Mouse (Mus musculus): ENCODE data around the gene Impad1. TPM values are rescaled to one million over a fixed set of nuclear protein-coding genes. Genes with fewer than 3 reads are reported as not detected.

Impad1 gene
- polyA plus RNA-seq, 1 experiment = 8.5 TPM

GRCm38 (mm10) chr4:4771523-4772114 is 21.5 kb downstream of the Impad1 start:
- no peaks in the 10 kb centered on the region for H3K4me1 ChIP-seq (replicated peaks; ENCODE audit: control insufficient read depth, insufficient read depth, low read length)
- 67% methylated on average over 2 of the region's 2 CpGs for WGBS
- TF ChIP-seq POLR2A (IDR thresholded peaks at IDR 0.05; ENCODE audit: control insufficient read depth, extremely low read depth, insufficient read depth, low read length, poor library complexity) = no peak
- TF ChIP-seq CTCF (IDR thresholded peaks at IDR 0.05; ENCODE audit: borderline replicate concordance, control insufficient read depth, extremely low read depth, insufficient read depth, low read length, poor library complexity) = no peak
- no peaks in the 10 kb centered on the region for H3K27me3 ChIP-seq (ENCODE audit: control insufficient read depth, insufficient read depth, low read length)
- H3K36me3 ChIP-seq (ENCODE audit: control insufficient read depth, insufficient read depth, low read length) = peaks cover 23% of the 10 kb centered on the region; the same call in 1 of the 2 replicates
- no peak for DNase-seq
- H3K4me3 ChIP-seq (ENCODE audit: control insufficient read depth, insufficient read depth, low read length) = no peak overlapping the region
- no peak overlapping the region for H3K27ac ChIP-seq (ENCODE audit: control insufficient read depth, insufficient read depth, low read length)

GRCm38 (mm10) chr4:4765806-4766205 is 27.3 kb downstream of the Impad1 start:
- no peak for DNase-seq
- Histone ChIP-seq H3K4me1 (replicated peaks; ENCODE audit: control insufficient read depth, insufficient read depth, low read length) (no peaks in the 10 kb centered on the region), H3K27ac (ENCODE audit: control insufficient read depth, insufficient read depth, low read length) (no peak overlapping the region), H3K27me3 (ENCODE audit: control insufficient read depth, insufficient read depth, low read length) (no peaks in the 10 kb centered on the region), H3K36me3 (ENCODE audit: control insufficient read depth, insufficient read depth, low read length) (peaks cover 16% of the 10 kb centered on the region; the same call in 1 of the 2 replicates), H3K4me3 (ENCODE audit: control insufficient read depth, insufficient read depth, low read length) (no peak overlapping the region)
- WGBS = 92% methylated on average over 5 of the region's 5 CpGs
- no peak for TF ChIP-seq POLR2A (IDR thresholded peaks at IDR 0.05; ENCODE audit: control insufficient read depth, extremely low read depth, insufficient read depth, low read length, poor library complexity)
- no peak for TF ChIP-seq CTCF (IDR thresholded peaks at IDR 0.05; ENCODE audit: borderline replicate concordance, control insufficient read depth, extremely low read depth, insufficient read depth, low read length, poor library complexity)

GRCm38 (mm10) chr4:4758376-4758775 is 34.8 kb downstream of the Impad1 start:
- H3K27ac ChIP-seq (ENCODE audit: control insufficient read depth, insufficient read depth, low read length) = no peak overlapping the region
- DNase-seq = no peak
- H3K4me1 ChIP-seq (replicated peaks; ENCODE audit: control insufficient read depth, insufficient read depth, low read length) = no peaks in the 10 kb centered on the region
- no peak overlapping the region for H3K4me3 ChIP-seq (ENCODE audit: control insufficient read depth, insufficient read depth, low read length)
- H3K27me3 ChIP-seq (ENCODE audit: control insufficient read depth, insufficient read depth, low read length) = no peaks in the 10 kb centered on the region
- H3K36me3 ChIP-seq (ENCODE audit: control insufficient read depth, insufficient read depth, low read length) = no peaks in the 10 kb centered on the region
- no peak for TF ChIP-seq CTCF (IDR thresholded peaks at IDR 0.05; ENCODE audit: borderline replicate concordance, control insufficient read depth, extremely low read depth, insufficient read depth, low read length, poor library complexity)
- TF ChIP-seq POLR2A (IDR thresholded peaks at IDR 0.05; ENCODE audit: control insufficient read depth, extremely low read depth, insufficient read depth, low read length, poor library complexity) = no peak
- 93% methylated on average over 4 of the region's 4 CpGs for WGBS

GRCm38 (mm10) chr4:4729427-4729826 is 63.7 kb downstream of the Impad1 start:
- H3K27me3 ChIP-seq (ENCODE audit: control insufficient read depth, insufficient read depth, low read length) = no peaks in the 10 kb centered on the region
- no peak overlapping the region for H3K27ac ChIP-seq (ENCODE audit: control insufficient read depth, insufficient read depth, low read length)
- no peaks in the 10 kb centered on the region for H3K4me1 ChIP-seq (replicated peaks; ENCODE audit: control insufficient read depth, insufficient read depth, low read length)
- no peak for DNase-seq
- WGBS = 47% methylated on average over 3 of the region's 3 CpGs
- TF ChIP-seq CTCF (IDR thresholded peaks at IDR 0.05; ENCODE audit: borderline replicate concordance, control insufficient read depth, extremely low read depth, insufficient read depth, low read length, poor library complexity) (no peak), POLR2A (IDR thresholded peaks at IDR 0.05; ENCODE audit: control insufficient read depth, extremely low read depth, insufficient read depth, low read length, poor library complexity) (no peak)
- no peak overlapping the region for H3K4me3 ChIP-seq (ENCODE audit: control insufficient read depth, insufficient read depth, low read length)
- H3K36me3 ChIP-seq (ENCODE audit: control insufficient read depth, insufficient read depth, low read length) = no peaks in the 10 kb centered on the region

GRCm38 (mm10) chr4:4726241-4726776 is 66.8 kb downstream of the Impad1 start:
- H3K4me3 ChIP-seq (ENCODE audit: control insufficient read depth, insufficient read depth, low read length) = no peak overlapping the region
- DNase-seq = no peak

GRCm38 (mm10) chr4:4723821-4724220 is 69.3 kb downstream of the Impad1 start:
- H3K36me3 ChIP-seq (ENCODE audit: control insufficient read depth, insufficient read depth, low read length) = no peaks in the 10 kb centered on the region
- no peak for DNase-seq
- H3K4me1 ChIP-seq (replicated peaks; ENCODE audit: control insufficient read depth, insufficient read depth, low read length) = no peaks in the 10 kb centered on the region
- WGBS = 68% methylated on average over 8 of the region's 8 CpGs
- no peak for TF ChIP-seq POLR2A (IDR thresholded peaks at IDR 0.05; ENCODE audit: control insufficient read depth, extremely low read depth, insufficient read depth, low read length, poor library complexity)
- TF ChIP-seq CTCF (IDR thresholded peaks at IDR 0.05; ENCODE audit: borderline replicate concordance, control insufficient read depth, extremely low read depth, insufficient read depth, low read length, poor library complexity) = no peak
- H3K27me3 ChIP-seq (ENCODE audit: control insufficient read depth, insufficient read depth, low read length) = no peaks in the 10 kb centered on the region
- no peak overlapping the region for H3K4me3 ChIP-seq (ENCODE audit: control insufficient read depth, insufficient read depth, low read length)
- H3K27ac ChIP-seq (ENCODE audit: control insufficient read depth, insufficient read depth, low read length) = no peak overlapping the region

More at GRCm38 (mm10) chr4:4726241-4726776, 66.8 kb downstream of the Impad1 start:
- H3K4me1 ChIP-seq (replicated peaks; ENCODE audit: control insufficient read depth, insufficient read depth, low read length) = no peaks in the 10 kb centered on the region
- H3K27ac ChIP-seq (ENCODE audit: control insufficient read depth, insufficient read depth, low read length) = no peak overlapping the region
- no peak for TF ChIP-seq CTCF (IDR thresholded peaks at IDR 0.05; ENCODE audit: borderline replicate concordance, control insufficient read depth, extremely low read depth, insufficient read depth, low read length, poor library complexity)
- no peak for TF ChIP-seq POLR2A (IDR thresholded peaks at IDR 0.05; ENCODE audit: control insufficient read depth, extremely low read depth, insufficient read depth, low read length, poor library complexity)
- 62% methylated on average over 3 of the region's 3 CpGs for WGBS
- no peaks in the 10 kb centered on the region for H3K36me3 ChIP-seq (ENCODE audit: control insufficient read depth, insufficient read depth, low read length)
- no peaks in the 10 kb centered on the region for H3K27me3 ChIP-seq (ENCODE audit: control insufficient read depth, insufficient read depth, low read length)

Measured in thymus, adult 2 months (tissue).